Mouse (Mus musculus) lung, adult 2 months (tissue): ENCODE measurements at regions not wholly inside any gene's neighbourhood (a gene's known extent, or its start where the extent isn't known, plus 50 kb on each side); places are given as distances from the start of the nearest gene placed in this dataset.

Experiments
- DNase-seq: peaks from one replicate; pipeline ENCODE4 v3.0.0; 2022
- H3K4me1 ChIP-seq: fragments of 200-500 bp; 2 replicates; pipeline ENCODE4 v1.6.1; 2011; ENCODE audit warnings: low read length; ENCODE audit not compliant: control insufficient read depth, insufficient read depth
- H3K4me3 ChIP-seq: fragments of 200-500 bp; replicated peaks from 2 replicates; pipeline ENCODE3; 2011; ENCODE audit warnings: low read depth, mild to moderate bottlenecking, control low read depth, low read length; ENCODE audit errors: extremely low read depth
- CTCF ChIP-seq: fragments of 200-500 bp; IDR thresholded peaks from 2 replicates; pipeline ENCODE4 v1.5.1; 2011; ENCODE audit warnings: mild to moderate bottlenecking, low read length, control low read depth; ENCODE audit not compliant: insufficient read depth
- POLR2A ChIP-seq: fragments of 200-500 bp; IDR thresholded peaks from 2 replicates; pipeline ENCODE4 v1.6.1; 2011; ENCODE audit warnings: low read depth, mild to moderate bottlenecking, control low read depth, low read length, borderline replicate concordance; ENCODE audit errors: extremely low read depth
- WGBS: fragments of 180-500 bp; shearing (Covaris S2); methylation state at CpG from one replicate; pipeline ENCODE4 v1.1.7; 2018; 5-methylcytosine and 5-hydroxymethylcytosine counted together

- 85% methylated on average over 2 of the region's 2 CpGs for WGBS
These were observed 92.7 kb upstream of the 2610001J05Rik start for GRCm38 (mm10) chr6:13964013-13964412.

GRCm38 (mm10) chr6:13949640-13950039, 78.3 kb upstream of the 2610001J05Rik start:
- 68% methylated on average over 4 of the region's 4 CpGs for WGBS
- no peaks in the 10 kb centered on the region for H3K4me1 ChIP-seq
- no peak overlapping the region for H3K4me3 ChIP-seq
- DNase-seq = no peak
- TF ChIP-seq POLR2A (no peak), CTCF (no peak)

More at GRCm38 (mm10) chr6:13964013-13964412, 92.7 kb upstream of the 2610001J05Rik start:
- TF ChIP-seq CTCF = no peak
- TF ChIP-seq POLR2A = no peak
- DNase-seq = no peak
- no peak overlapping the region for H3K4me3 ChIP-seq
- no peaks in the 10 kb centered on the region for H3K4me1 ChIP-seq

GRCm38 (mm10) chr6:13920809-13921760, 49.8 kb upstream of the 2610001J05Rik start:
- WGBS = 74% methylated on average over 9 of the region's 9 CpGs
- no peak for DNase-seq
- Histone ChIP-seq H3K4me3 (no peak overlapping the region), H3K4me1 (no peaks in the 10 kb centered on the region)
- TF ChIP-seq POLR2A (no peak), CTCF (no peak)
